Mouse (Mus musculus) G1E (cell line): ENCODE results near the gene Plekhj1.

Experiments
- CTCF ChIP-seq: IDR thresholded peaks from 2 replicates; pipeline ENCODE4 v1.5.1; 2012; ENCODE audit warnings: low read depth, low read length, inconsistent platforms, mixed read lengths
- TAL1 ChIP-seq: conservative IDR thresholded peaks from 2 replicates; pipeline ENCODE4 v1.6.1; 2012; ENCODE audit warnings: low read depth, low read length, inconsistent platforms, mixed read lengths

DNA sequence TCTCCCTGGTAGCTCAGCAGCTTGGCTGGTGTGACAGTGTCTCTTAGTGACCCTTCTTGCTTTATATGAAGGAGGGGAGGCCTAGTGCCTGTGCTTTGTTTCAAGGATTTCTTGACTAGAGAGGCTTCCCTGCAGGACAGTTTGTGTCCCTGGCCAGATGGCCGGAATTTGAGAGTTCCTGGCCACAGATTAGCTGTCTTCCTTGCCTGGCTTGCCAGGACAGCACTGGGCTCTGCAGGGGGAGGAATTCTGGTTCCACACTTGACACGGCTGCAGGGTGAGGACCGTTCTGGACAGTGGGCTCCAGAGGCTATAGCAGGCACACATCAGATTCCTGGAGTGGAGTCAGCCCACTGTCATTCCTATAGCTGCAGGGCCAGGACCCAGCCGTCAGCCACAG, 22.7 kb downstream of the Plekhj1 start:
- TF ChIP-seq CTCF (no peak), TAL1 (no peak)
